Mouse (Mus musculus) CH12.LX (cell line): Measurements from ENCODE around the gene Gcnt1. TPM values are rescaled to one million over a fixed set of nuclear protein-coding genes. Genes with fewer than 3 reads are reported as not detected.

Experiments
- DNase-seq: peaks from one replicate; pipeline ENCODE4 v3.0.0-alpha.2; 2013; ENCODE audit errors: extremely low read depth
- H3K27ac ChIP-seq: 2 replicates; pipeline ENCODE4 v1.5.1; 2012; ENCODE audit warnings: low read depth, mild to moderate bottlenecking, control low read depth, moderate library complexity; ENCODE audit not compliant: insufficient read depth
- H3K27me3 ChIP-seq: replicated peaks from 2 replicates; pipeline ENCODE3; 2012; ENCODE audit warnings: inconsistent platforms
- H3K36me3 ChIP-seq, 2 experiments: replicated peaks in 1 of 2; 2 replicates each; pipeline versions ENCODE3 to v1.6.1; 2012; ENCODE audit warnings: inconsistent platforms in 1 of 2, low read length in 1 of 2, mild to moderate bottlenecking in 1 of 2, mixed read lengths in 1 of 2, moderate library complexity in 1 of 2; ENCODE audit not compliant: control insufficient read depth in 1 of 2, insufficient read depth in 1 of 2
- H3K4me1 ChIP-seq, 2 experiments: 2 replicates each; pipeline ENCODE4 v1.6.1; 2012; ENCODE audit warnings: inconsistent platforms in 1 of 2, moderate library complexity in 1 of 2; ENCODE audit not compliant: insufficient read depth in 2 of 2, control insufficient read depth in 1 of 2
- H3K4me2 ChIP-seq: 2 replicates; pipeline ENCODE4 v1.6.1; 2012; ENCODE audit warnings: low read depth, mild to moderate bottlenecking, control low read depth; ENCODE audit not compliant: poor library complexity, insufficient read depth, severe bottlenecking
- H3K4me3 ChIP-seq, 3 experiments: fragments of 150-350 bp in 1 of 3; sonication (generic) in 1 of 3; replicated peaks in 1 of 3; 2 replicates each; pipeline versions ENCODE3 to v1.5.1; 2011 to 2012; ENCODE audit warnings: low read depth in 2 of 3, low read length in 2 of 3, mild to moderate bottlenecking in 2 of 3, moderate library complexity in 2 of 3, control low read depth in 1 of 3, improper control_type of control experiment in 1 of 3, inconsistent platforms in 1 of 3, mixed read lengths in 1 of 3; ENCODE audit not compliant: poor library complexity in 1 of 3
- H3K79me2 ChIP-seq: replicated peaks from 2 replicates; pipeline ENCODE4 v1.6.1; 2012; ENCODE audit warnings: mild to moderate bottlenecking, moderate library complexity; ENCODE audit not compliant: control insufficient read depth, poor library complexity, insufficient read depth, severe bottlenecking; ENCODE audit errors: extremely low read depth
- H3K9ac ChIP-seq: 2 replicates; pipeline ENCODE4 v1.6.1; 2012; ENCODE audit warnings: low read depth, mild to moderate bottlenecking, control low read depth, moderate library complexity; ENCODE audit not compliant: insufficient read depth
- H3K9me3 ChIP-seq: replicated peaks from 2 replicates; pipeline ENCODE3; 2012; ENCODE audit warnings: low read length, inconsistent platforms, mixed read lengths
- CHD1 ChIP-seq: IDR thresholded peaks from 2 replicates; pipeline ENCODE4 v1.6.1; 2012; ENCODE audit warnings: low read depth, low read length, improper control_type of control experiment, inconsistent platforms
- CHD2 ChIP-seq: IDR thresholded peaks from 2 replicates; pipeline ENCODE4 v1.6.1; 2011; ENCODE audit warnings: low read length, improper control_type of control experiment
- CTCF ChIP-seq, 2 experiments: IDR thresholded peaks in 1 of 2; conservative IDR thresholded peaks in 1 of 2; 2 replicates each; pipeline ENCODE4 v1.5.1; 2011 to 2012; ENCODE audit warnings: low read depth in 2 of 2, low read length in 2 of 2, improper control_type of control experiment in 1 of 2, inconsistent platforms in 1 of 2, mild to moderate bottlenecking in 1 of 2, moderate library complexity in 1 of 2
- KAT2A ChIP-seq: IDR thresholded peaks from 2 replicates; pipeline ENCODE4 v1.6.1; 2012; ENCODE audit warnings: low read length, improper control_type of control experiment, inconsistent platforms; ENCODE audit not compliant: insufficient replicate concordance
- MYC ChIP-seq: IDR thresholded peaks from 2 replicates; pipeline ENCODE4 v1.6.1; 2011; ENCODE audit warnings: low read depth, mild to moderate bottlenecking, improper control_type of control experiment, low read length
- NELFE ChIP-seq: IDR thresholded peaks from 2 replicates; pipeline ENCODE4 v1.6.1; 2011; ENCODE audit warnings: low read depth, low read length, improper control_type of control experiment
- NRF1 ChIP-seq: IDR thresholded peaks from 2 replicates; pipeline ENCODE4 v1.6.1; 2014; ENCODE audit warnings: low read depth, mild to moderate bottlenecking, inconsistent platforms, low read length, improper control_type of control experiment, moderate library complexity
- SMC3 ChIP-seq: IDR thresholded peaks from 2 replicates; pipeline ENCODE4 v1.6.1; 2011; ENCODE audit warnings: low read depth, low read length, improper control_type of control experiment
- TBP ChIP-seq: conservative IDR thresholded peaks from 2 replicates; pipeline ENCODE4 v1.6.1; 2011; ENCODE audit warnings: low read depth, low read length, improper control_type of control experiment
- TCF12 ChIP-seq: IDR thresholded peaks from 2 replicates; pipeline ENCODE4 v1.6.1; 2014; ENCODE audit warnings: low read depth, mild to moderate bottlenecking, inconsistent platforms, low read length, improper control_type of control experiment
- ZC3H11A ChIP-seq: IDR thresholded peaks from 2 replicates; pipeline ENCODE4 v1.6.1; 2012; ENCODE audit warnings: low read depth, mild to moderate bottlenecking, inconsistent platforms, low read length, improper control_type of control experiment
- ZKSCAN1 ChIP-seq: IDR thresholded peaks from 2 replicates; pipeline ENCODE4 v1.6.1; 2012; ENCODE audit warnings: low read depth, inconsistent platforms, low read length, improper control_type of control experiment, borderline replicate concordance
- dilution Hi-C: fragments of 300-500 bp; cut with MboI; formaldehyde crosslinking; loops from 2 replicates; pipeline ENCODE4 v1.14.3; 2020; ENCODE audit warnings: low sequenced_read_pairs; ENCODE audit not compliant: extremely low pct_unique_long_range_greater_than_20kb, extremely low pct_ligation_motif_present
- in situ Hi-C: fragments of 300-500 bp; cut with MboI; formaldehyde crosslinking; loops from 3 replicates; pipeline ENCODE4 v1.14.3; 2019; ENCODE audit warnings: low sequenced_read_pairs, low pct_ligation_motif_present, low pct_unique_long_range_greater_than_20kb, mixed read lengths
- polyA plus RNA-seq: library from polyadenylated mRNA; unstranded; fragments of >175 nt; gene quantifications from 2 replicates; pipeline ENCODE4 v1.2.1, GENCODE M21; 2012; ENCODE audit warnings: low read depth; ENCODE audit not compliant: insufficient read length
- total RNA-seq, 2 experiments: library from RNA; depleted of rRNA; stranded (reverse); fragments of 300-350 nt in 1 of 2; fragments of >200 nt in 1 of 2; gene quantifications; 2 replicates each; pipeline ENCODE4 v1.2.3; 2012 to 2014

Gcnt1 gene
- total and polyA plus RNA-seq, 3 experiments, result 4.2 to 7.6 (median 6.6) TPM

DNA sequence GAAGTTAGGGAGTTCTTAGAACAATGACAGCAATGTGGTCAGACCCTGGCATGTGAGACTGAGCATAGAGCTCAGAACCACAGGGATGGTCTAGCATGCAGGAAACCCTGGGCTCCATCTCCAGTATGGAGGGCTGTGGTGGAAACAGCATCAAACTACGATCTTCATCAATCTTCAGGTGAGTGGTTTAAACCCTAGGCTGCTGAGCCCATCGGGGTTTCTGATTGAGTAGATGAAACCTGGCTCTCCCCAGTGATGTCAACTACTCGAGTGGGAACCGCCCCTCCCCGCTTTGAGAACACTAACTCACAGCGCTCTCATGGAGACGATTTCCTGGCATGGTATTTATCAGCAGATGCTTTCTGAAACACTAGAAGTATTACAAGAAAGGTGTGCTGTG is 7.9 kb upstream of the Gcnt1 start:
- TF ChIP-seq MYC (no peak), CHD1 (no peak), TCF12 (no peak), NRF1 (no peak)
- no peak overlapping the region for H3K9ac ChIP-seq
- H3K79me2 ChIP-seq, result no peaks in the 10 kb centered on the region
- H3K4me1 ChIP-seq, result peaks cover 2 to 4% of the 10 kb centered on the region in 2 experiments; a peak in 1 of 4 replicates
- in situ Hi-C loops, result no loop called here
- no peak overlapping the region for H3K27ac ChIP-seq
- H3K4me3 ChIP-seq, result no peak overlapping the region
- H3K36me3 ChIP-seq, result no peaks in the 10 kb centered on the region
- H3K4me2 ChIP-seq, result peak overlapping the region; percentile 40
- H3K27me3 ChIP-seq, result no peaks in the 10 kb centered on the region
- no peak for DNase-seq
- dilution Hi-C loops, result no loop called here
- no peaks in the 10 kb centered on the region for H3K9me3 ChIP-seq

GRCm38 (mm10) chr19:17378845-17379244 is 6.2 kb upstream of the Gcnt1 start:
- Histone ChIP-seq H3K79me2 (no peaks in the 10 kb centered on the region), H3K4me2 (no peak overlapping the region), H3K4me1 (0 out of 4 replicates have a peak, but pooled peaks cover 0 to 4% of the 10 kb centered on the region in 2 experiments), H3K9me3 (no peaks in the 10 kb centered on the region), H3K9ac (no peak overlapping the region), H3K27ac (no peak overlapping the region), H3K4me3 (no peak overlapping the region), H3K36me3 (no peaks in the 10 kb centered on the region), H3K27me3 (no peaks in the 10 kb centered on the region)
- dilution Hi-C loops (no loop called here), in situ Hi-C loops (loop anchor here (5.0 kb wide), 1 partner anchor 257 kb away; no protein-coding TSS in a partner anchor)
- TF ChIP-seq ZKSCAN1 (no peak), KAT2A (no peak), NELFE (no peak), ZC3H11A (no peak), CHD1 (no peak), TBP (no peak)
- DNase-seq, result no peak

DNA sequence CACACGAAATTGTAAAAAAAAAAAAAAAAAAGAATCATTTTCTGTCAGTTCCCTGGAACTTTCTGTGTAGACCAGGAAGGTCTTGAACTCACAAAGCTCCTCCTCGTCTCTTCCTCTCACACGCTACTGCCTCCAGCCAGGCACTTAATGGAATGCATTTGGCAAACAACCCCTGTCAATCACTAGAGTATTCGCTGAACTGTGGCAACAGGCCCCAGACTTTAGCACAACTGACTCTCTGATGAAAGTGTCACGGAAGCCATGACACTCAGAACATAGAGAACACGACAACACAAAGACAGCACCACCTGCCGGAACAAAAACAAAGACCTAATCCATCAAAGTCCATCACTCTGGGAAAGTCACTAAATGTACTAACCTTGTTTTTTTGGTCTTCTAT is 3.1 kb downstream of the Gcnt1 start:
- dilution Hi-C loops (no loop called here), in situ Hi-C loops (no loop called here)
- Histone ChIP-seq H3K79me2 (no peaks in the 10 kb centered on the region), H3K27ac (no peak overlapping the region), H3K27me3 (no peaks in the 10 kb centered on the region), H3K4me3 (no peak overlapping the region), H3K36me3 (no peaks in the 10 kb centered on the region), H3K9me3 (no peaks in the 10 kb centered on the region), H3K9ac (no peak overlapping the region), H3K4me1 (no peaks in the 10 kb centered on the region), H3K4me2 (no peak overlapping the region)
- DNase-seq, result no peak
- no peak for TF ChIP-seq CHD2
- peak in 1 of 2 experiments; percentile 27; a peak in 1 of 4 replicates for TF ChIP-seq CTCF (conservative IDR thresholded peaks at IDR 0.05 in 1 of 2, IDR thresholded peaks at IDR 0.05 in 1 of 2; ENCODE audit: low read depth in 2 of 2, low read length in 2 of 2)
- peak; percentile 24; the same call in 1 of the 2 replicates for TF ChIP-seq SMC3
